Mouse (Mus musculus): ENCODE results near the gene Strn. TPM values are rescaled to one million over a fixed set of nuclear protein-coding genes. Genes with fewer than 3 reads are reported as not detected.
"Not testable (repeated sequence)": the region's sequence is repeated elsewhere in the genome, so short reads cannot be mapped to it uniquely, and the experiment has no call there.

Strn gene
- polyA plus RNA-seq, 1 experiment from 2014 or later: 5.6 TPM

GRCm38 (mm10) chr17:78698965-78699364, 38.0 kb downstream of the Strn start:
- Histone ChIP-seq H3K4me3 (replicated peaks) (no peak overlapping the region), H3K27me3 (no peaks in the 10 kb centered on the region), H3K4me2 (no peak overlapping the region), H3K9ac (no peak overlapping the region), H3K4me1 (0 out of 2 replicates have a peak, but pooled peaks cover 2% of the 10 kb centered on the region), H3K9me3 (replicated peaks) (no peaks in the 10 kb centered on the region), H3K27ac (no peak overlapping the region), H3K36me3 (peaks cover 13% of the 10 kb centered on the region; the same call in 1 of the 2 replicates)
- ATAC-seq (replicated peaks; ENCODE audit: low FRiP score): peak; percentile 77
- WGBS: 86% methylated on average over 1 of the region's 1 CpGs

- no peak overlapping the region for H3K27ac ChIP-seq
- no peaks in the 10 kb centered on the region for H3K27me3 ChIP-seq
- 91% methylated on average over 4 of the region's 4 CpGs for WGBS
- 0 out of 2 replicates have a peak, but pooled peaks cover 2% of the 10 kb centered on the region for H3K4me1 ChIP-seq
- H3K4me2 ChIP-seq: no peak overlapping the region
- H3K9me3 ChIP-seq (replicated peaks): no peaks in the 10 kb centered on the region
- peaks cover 13% of the 10 kb centered on the region; the same call in 1 of the 2 replicates for H3K36me3 ChIP-seq
- ATAC-seq (replicated peaks; ENCODE audit: low FRiP score): no peak
- H3K9ac ChIP-seq: no peak overlapping the region
- H3K4me3 ChIP-seq (replicated peaks): no peak overlapping the region
Measured at GRCm38 (mm10) chr17:78697462-78697861, 39.5 kb downstream of the Strn start.

- H3K4me1 ChIP-seq: 0 out of 2 replicates have a peak, but pooled peaks cover 2% of the 10 kb centered on the region
- no peak for ATAC-seq (replicated peaks; ENCODE audit: low FRiP score)
- no peak overlapping the region for H3K27ac ChIP-seq
- no peaks in the 10 kb centered on the region for H3K9me3 ChIP-seq (replicated peaks)
- no peaks in the 10 kb centered on the region for H3K27me3 ChIP-seq
- peaks cover 13% of the 10 kb centered on the region; the same call in 1 of the 2 replicates for H3K36me3 ChIP-seq
- H3K4me2 ChIP-seq: no peak overlapping the region
- H3K9ac ChIP-seq: no peak overlapping the region
- no peak overlapping the region for H3K4me3 ChIP-seq (replicated peaks)
- 79% methylated on average over 5 of the region's 5 CpGs for WGBS
Measured at GRCm38 (mm10) chr17:78696922-78697321, 40.1 kb downstream of the Strn start.

- 91% methylated on average over 3 of the region's 3 CpGs for WGBS
- H3K4me1 ChIP-seq; H3K4me3 ChIP-seq (replicated peaks); H3K9me3 ChIP-seq (replicated peaks); H3K27ac ChIP-seq; H3K27me3 ChIP-seq; H3K9ac ChIP-seq; ATAC-seq (replicated peaks; ENCODE audit: low FRiP score); H3K4me2 ChIP-seq: not testable (repeated sequence)
- H3K36me3 ChIP-seq: peaks cover 28% of the 10 kb centered on the region
Measured at GRCm38 (mm10) chr17:78689231-78689630, 47.8 kb downstream of the Strn start.

DNA sequence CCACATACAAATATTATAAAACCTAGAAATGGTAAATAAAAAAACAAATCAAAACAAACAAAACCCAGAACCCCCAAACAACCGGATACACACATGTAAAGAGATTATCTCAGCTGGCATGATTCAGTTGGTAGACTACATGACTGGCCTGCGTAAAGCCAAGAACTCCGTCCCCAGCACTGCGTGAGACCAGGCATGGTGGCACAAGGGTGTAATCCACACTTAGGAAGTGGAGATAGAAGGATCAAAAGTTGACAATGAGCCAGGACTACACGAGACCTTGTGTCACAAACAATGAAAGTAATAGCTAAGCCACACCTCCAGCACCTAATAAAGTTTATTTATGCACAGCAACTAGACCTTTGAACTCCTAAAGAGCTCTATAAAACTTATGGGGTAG, 49.0 kb downstream of the Strn start:
- Histone ChIP-seq H3K27me3 (no peaks in the 10 kb centered on the region), H3K9ac (no peak overlapping the region), H3K4me2 (no peak overlapping the region), H3K27ac (no peak overlapping the region), H3K36me3 (peaks cover 28% of the 10 kb centered on the region), H3K4me3 (replicated peaks) (no peak overlapping the region), H3K4me1 (no peaks in the 10 kb centered on the region), H3K9me3 (replicated peaks) (no peaks in the 10 kb centered on the region)
- ATAC-seq (replicated peaks; ENCODE audit: low FRiP score): no peak
- 75% methylated on average over 5 of the region's 5 CpGs for WGBS

- peaks cover 20% of the 10 kb centered on the region for H3K36me3 ChIP-seq
- no peak for ATAC-seq (replicated peaks; ENCODE audit: low FRiP score)
- no peaks in the 10 kb centered on the region for H3K4me1 ChIP-seq
Measured at GRCm38 (mm10) chr17:78685004-78685403, 52.0 kb downstream of the Strn start.

GRCm38 (mm10) chr17:78682351-78682750, 54.6 kb downstream of the Strn start:
- H3K9me3 ChIP-seq (replicated peaks): no peaks in the 10 kb centered on the region
- no peak overlapping the region for H3K9ac ChIP-seq
- peaks cover 20% of the 10 kb centered on the region; the same call in 1 of the 2 replicates for H3K36me3 ChIP-seq
- no peaks in the 10 kb centered on the region for H3K4me1 ChIP-seq
- H3K27ac ChIP-seq: no peak overlapping the region
- no peak overlapping the region for H3K4me3 ChIP-seq (replicated peaks)
- no peaks in the 10 kb centered on the region for H3K27me3 ChIP-seq
- WGBS: 72% methylated on average over 6 of the region's 6 CpGs
- ATAC-seq (replicated peaks; ENCODE audit: low FRiP score): no peak
- no peak overlapping the region for H3K4me2 ChIP-seq

More at GRCm38 (mm10) chr17:78685004-78685403, 52.0 kb downstream of the Strn start:
- Histone ChIP-seq H3K9me3 (replicated peaks) (no peaks in the 10 kb centered on the region), H3K9ac (no peak overlapping the region), H3K27me3 (no peaks in the 10 kb centered on the region), H3K4me2 (no peak overlapping the region), H3K27ac (no peak overlapping the region), H3K4me3 (replicated peaks) (no peak overlapping the region)
- 78% methylated on average over 5 of the region's 5 CpGs for WGBS

GRCm38 (mm10) chr17:78679503-78679902, 57.5 kb downstream of the Strn start:
- no peaks in the 10 kb centered on the region for H3K27me3 ChIP-seq
- no peaks in the 10 kb centered on the region for H3K9me3 ChIP-seq (replicated peaks)
- no peak overlapping the region for H3K4me2 ChIP-seq
- no peak for ATAC-seq (replicated peaks; ENCODE audit: low FRiP score)
- H3K9ac ChIP-seq: no peak overlapping the region
- no peak overlapping the region for H3K4me3 ChIP-seq (replicated peaks)
- H3K36me3 ChIP-seq: peaks cover 22% of the 10 kb centered on the region; the same call in 1 of the 2 replicates
- 84% methylated on average over 11 of the region's 11 CpGs for WGBS
- no peaks in the 10 kb centered on the region for H3K4me1 ChIP-seq
- H3K27ac ChIP-seq: no peak overlapping the region

DNA sequence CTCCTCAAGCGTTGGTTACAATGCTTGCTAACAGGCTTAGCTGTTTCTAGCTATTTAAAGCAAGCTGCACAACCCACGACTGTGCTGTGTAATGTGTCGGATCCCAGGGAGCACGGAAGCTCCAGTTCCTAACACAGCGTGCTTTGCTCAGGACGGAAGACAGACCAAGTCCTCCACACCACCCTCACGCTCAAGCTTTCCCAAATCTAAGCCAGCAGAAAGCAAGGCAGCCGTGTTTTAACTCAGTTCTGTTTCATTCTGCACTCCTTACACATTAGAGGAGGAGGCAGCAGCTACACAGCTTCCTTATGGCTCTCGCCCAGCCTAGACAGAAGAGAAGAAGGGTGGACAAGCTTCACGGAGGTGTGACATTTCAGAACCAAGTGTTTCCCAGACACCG, 60.2 kb downstream of the Strn start:
- 70% methylated on average over 11 of the region's 11 CpGs for WGBS
- peaks cover 27% of the 10 kb centered on the region for H3K36me3 ChIP-seq
- no peak overlapping the region for H3K27ac ChIP-seq

DNA sequence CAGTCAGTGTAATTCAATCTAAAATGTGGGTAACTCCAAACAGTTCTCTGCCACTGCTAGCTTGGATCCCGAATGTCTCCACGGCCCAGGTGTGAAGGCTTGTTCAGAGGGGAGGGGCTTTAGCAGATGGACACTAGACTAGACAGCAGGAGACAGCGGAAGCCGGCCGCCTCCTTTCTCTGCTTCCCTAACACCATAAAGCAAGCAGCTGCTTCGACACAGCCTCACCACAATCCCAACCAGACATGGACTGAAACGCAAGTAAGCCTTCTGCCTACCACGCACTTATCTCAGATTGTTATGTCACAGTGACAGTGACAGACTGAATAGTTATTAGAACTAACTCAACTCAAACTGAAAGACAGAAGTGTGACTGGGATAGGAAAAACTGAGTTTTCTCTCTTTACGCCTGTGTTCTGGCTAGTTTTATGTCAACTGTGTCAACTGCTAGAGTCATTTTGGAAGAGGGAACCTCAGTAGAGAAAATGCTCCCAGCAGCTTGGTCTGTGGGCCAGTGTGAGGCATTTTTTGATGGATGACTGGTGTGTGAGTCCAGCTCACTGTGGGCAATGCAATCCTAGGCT, 71.9 kb downstream of the Strn start:
- Histone ChIP-seq H3K36me3 (peaks cover 85% of the 10 kb centered on the region), H3K27ac (no peak overlapping the region), H3K27me3 (no peaks in the 10 kb centered on the region), H3K4me3 (replicated peaks) (no peak overlapping the region), H3K9ac (no peak overlapping the region), H3K4me1 (no peaks in the 10 kb centered on the region), H3K4me2 (no peak overlapping the region), H3K9me3 (replicated peaks) (no peaks in the 10 kb centered on the region)
- 57% methylated on average over 9 of the region's 9 CpGs for WGBS
- ATAC-seq (replicated peaks; ENCODE audit: low FRiP score): no peak

More for the DNA sequence above, 60.2 kb downstream of the Strn start:
- H3K9ac ChIP-seq: no peak overlapping the region
- H3K27me3 ChIP-seq: no peaks in the 10 kb centered on the region
- H3K4me2 ChIP-seq: no peak overlapping the region
- no peaks in the 10 kb centered on the region for H3K4me1 ChIP-seq
- ATAC-seq (replicated peaks; ENCODE audit: low FRiP score): no peak
- no peak overlapping the region for H3K4me3 ChIP-seq (replicated peaks)
- no peaks in the 10 kb centered on the region for H3K9me3 ChIP-seq (replicated peaks)

DNA sequence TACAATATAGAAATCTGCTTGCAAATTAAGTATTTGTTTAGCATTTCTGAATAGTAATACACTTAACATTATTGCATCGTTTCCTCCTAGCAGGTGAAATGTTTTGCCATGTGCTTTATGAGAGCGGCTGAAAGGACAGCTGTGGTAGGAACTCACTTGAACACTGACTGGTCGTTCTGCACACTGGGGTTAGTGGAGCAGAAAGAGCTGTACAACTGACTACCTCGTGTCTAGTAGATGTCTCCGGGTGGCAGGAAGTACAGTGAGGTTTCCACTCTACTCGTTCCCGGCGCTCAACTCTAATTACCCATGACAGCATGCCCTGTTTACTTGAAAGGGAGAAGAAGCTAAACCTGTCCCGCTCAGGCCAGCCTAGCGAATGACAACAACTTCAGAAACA, 82.2 kb downstream of the Strn start:
- ATAC-seq (replicated peaks; ENCODE audit: low FRiP score): peak; percentile 69; the same call in 1 of the 2 replicates
- H3K27ac ChIP-seq: no peak overlapping the region
- no peaks in the 10 kb centered on the region for H3K4me1 ChIP-seq
- no peak overlapping the region for H3K4me2 ChIP-seq
- no peak overlapping the region for H3K4me3 ChIP-seq (replicated peaks)
- no peak overlapping the region for H3K9ac ChIP-seq
- H3K9me3 ChIP-seq (replicated peaks): no peaks in the 10 kb centered on the region
- H3K36me3 ChIP-seq: peaks cover 76% of the 10 kb centered on the region
- WGBS: 55% methylated on average over 10 of the region's 10 CpGs
- H3K27me3 ChIP-seq: no peaks in the 10 kb centered on the region

GRCm38 (mm10) chr17:78643853-78644475, 93.0 kb downstream of the Strn start:
- 84% methylated on average over 17 of the region's 17 CpGs for WGBS
- Histone ChIP-seq H3K4me3 (replicated peaks) (no peak overlapping the region), H3K36me3 (peaks cover 10% of the 10 kb centered on the region), H3K4me2 (no peak overlapping the region), H3K4me1 (no peaks in the 10 kb centered on the region), H3K9ac (no peak overlapping the region), H3K27me3 (no peaks in the 10 kb centered on the region), H3K9me3 (replicated peaks) (no peaks in the 10 kb centered on the region), H3K27ac (no peak overlapping the region)
- no peak for ATAC-seq (replicated peaks; ENCODE audit: low FRiP score)

Data from kidney, embryonic 15.5 days (tissue).